Mouse (Mus musculus) frontal cortex, adult (tissue): ENCODE results near the gene Mb21d2.

Experiments
- ATAC-seq: cut with Nextera tagmentation; 2 replicates; pipeline ENCODE4 v1.9.2; 2017; ENCODE audit warnings: mild to moderate bottlenecking, moderate library complexity, mixed read lengths; ENCODE audit not compliant: low TSS enrichment

The Mb21d2 gene

DNA sequence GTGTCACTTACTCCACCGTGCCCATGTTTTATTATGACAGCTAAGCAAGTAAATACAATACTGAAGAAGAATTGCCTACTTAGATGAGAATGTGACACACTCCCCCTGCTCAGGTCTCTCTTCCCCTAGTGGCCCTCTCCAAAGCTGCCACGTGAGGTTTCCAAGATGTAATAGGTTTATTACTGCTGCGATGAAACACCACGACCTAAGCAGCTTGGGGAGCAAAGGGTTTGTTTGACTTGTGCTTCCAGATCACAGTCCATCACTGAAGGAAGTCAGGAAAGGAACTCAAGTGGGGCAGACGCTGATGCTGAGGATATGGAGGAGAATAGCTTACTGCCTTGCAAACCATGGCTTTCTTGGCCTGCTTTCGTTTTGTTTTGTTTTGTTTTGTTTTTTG lies 65.9 kb downstream of the Mb21d2 start:
- no peak for ATAC-seq

DNA sequence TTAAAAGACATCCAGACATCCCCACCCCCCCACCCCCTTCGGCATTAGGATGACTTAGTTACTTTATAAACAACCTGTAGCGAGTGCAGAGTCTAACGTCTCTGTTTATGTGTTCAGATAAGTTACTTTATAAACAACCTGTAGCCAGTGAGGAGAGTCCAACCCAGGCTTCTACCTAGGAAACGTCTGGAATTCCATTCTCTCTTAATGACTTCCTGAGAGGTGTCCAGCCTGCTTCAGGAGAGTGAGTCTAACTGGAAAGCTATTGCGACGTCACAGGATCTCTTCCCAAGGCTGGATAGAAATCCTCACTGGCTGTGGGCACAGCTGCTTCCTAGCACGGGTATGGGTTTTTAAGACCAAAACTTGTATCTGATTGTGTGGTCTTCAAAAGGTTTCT lies 67.4 kb downstream of the Mb21d2 start:
- no peak for ATAC-seq

- no peak for ATAC-seq
These were observed 69.8 kb downstream of the Mb21d2 start for GRCm38 (mm10) chr16:28859678-28860077.

DNA sequence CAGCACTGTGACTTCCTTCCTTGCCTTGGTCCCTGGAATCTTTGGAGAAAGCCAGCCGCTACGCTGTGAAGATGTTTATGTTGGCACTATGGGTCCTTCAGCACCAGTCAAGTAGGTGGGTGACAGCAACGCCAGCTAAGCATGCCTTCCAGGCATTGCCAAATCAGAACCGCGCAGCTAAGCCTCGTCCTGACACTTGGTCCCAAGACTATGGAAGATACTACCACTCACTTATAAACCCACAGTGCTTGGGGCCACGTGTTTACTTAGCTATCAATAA lies 70.5 kb downstream of the Mb21d2 start:
- peak; percentile 73; the same call in 1 of the 2 replicates for ATAC-seq

DNA sequence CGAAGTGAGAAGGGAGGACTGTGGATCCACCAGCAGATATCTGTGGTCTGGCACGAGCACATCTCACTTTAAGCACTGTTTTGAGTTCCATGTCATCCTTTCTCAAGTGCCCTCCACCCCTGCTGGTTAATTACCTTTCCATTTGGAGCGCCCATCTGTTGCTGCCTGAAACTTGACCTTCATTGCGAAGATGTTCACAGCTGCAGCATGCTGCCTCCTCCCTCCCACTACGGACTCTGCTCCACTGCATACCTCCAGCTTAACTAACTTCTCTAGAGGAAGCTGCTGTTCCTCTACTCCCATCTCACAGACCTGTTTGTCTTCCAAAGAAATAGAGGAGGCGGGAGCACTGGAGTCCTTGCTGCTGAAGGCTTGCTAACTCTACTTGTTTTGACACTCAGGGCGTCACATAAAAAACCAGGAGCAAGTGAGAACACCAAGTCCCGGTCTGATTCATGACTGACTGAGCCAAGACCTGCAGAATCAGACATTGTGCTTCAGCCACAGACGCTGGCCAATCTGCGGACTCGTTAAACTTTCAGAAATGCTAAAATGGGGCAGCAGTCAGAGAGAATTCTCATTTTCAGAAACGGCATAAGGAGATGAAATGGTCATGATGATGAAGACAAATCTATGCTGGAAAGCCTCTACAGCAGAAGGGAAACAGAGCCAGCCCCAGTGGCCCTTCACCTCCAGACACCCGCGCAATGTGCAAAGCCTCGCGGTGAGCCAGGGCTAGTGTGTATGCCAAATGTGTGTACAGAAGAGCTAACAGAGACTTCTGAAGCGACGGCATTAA lies 71.1 kb downstream of the Mb21d2 start:
- peak; percentile 83 for ATAC-seq

DNA sequence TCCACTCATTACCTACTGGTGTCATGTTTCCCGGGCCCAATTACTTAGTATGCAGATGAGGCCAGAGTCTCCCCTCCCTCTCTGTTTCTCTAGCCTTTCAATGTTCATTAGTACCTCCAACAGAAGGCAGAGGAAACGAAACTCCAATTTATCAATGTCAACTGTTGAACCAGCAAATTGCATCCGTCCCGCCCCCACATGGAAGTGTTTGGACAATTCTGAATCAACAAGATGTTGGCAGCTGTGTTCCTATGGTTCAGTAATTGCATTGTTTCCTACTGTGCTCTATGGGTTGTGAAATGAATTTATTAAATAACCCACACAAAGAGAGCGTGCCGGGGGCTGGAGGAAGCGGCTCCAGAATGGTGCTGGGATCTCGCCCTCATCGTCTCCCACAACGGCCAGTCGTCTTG lies 78.1 kb downstream of the Mb21d2 start:
- no peak for ATAC-seq

DNA sequence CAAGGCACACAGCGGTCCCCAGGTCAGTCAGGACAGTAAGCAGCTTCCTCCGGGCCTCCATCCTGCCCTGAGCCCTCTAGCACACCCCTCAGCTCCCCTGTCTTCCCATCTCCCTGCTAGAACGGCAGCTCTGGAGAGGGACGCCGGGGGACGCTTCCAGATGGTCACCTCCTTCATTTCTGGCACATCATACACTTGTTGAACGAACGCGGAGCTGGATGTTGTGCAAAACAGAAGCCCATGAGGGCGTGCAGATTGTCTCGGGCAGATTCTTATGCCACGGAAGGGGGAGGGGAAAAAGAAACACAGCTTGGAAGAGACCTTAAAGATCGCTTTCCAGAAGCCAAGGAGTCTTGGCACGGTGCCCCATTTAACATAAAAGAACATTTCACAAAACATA lies 78.6 kb downstream of the Mb21d2 start:
- peak; percentile 57; the same call in 1 of the 2 replicates for ATAC-seq

DNA sequence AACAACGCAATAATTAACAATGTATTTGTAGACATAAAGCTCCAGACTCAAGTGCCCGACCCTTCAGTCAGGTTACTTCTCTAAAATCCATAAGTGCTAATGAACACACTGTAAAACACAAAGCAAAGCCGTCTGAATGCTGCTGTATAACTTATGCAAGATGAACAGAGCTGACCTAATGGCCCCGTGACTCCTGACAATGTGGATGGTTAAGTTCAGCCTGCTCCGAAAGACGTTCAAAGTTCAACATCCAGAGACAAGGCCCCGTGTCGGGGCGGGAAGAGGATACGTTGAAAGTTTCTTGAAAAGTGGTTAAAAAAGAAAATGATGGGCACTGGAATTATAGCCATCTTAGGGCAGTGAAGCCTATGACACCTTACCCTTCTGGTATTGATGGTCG lies 83.3 kb downstream of the Mb21d2 start:
- ATAC-seq: no peak

DNA sequence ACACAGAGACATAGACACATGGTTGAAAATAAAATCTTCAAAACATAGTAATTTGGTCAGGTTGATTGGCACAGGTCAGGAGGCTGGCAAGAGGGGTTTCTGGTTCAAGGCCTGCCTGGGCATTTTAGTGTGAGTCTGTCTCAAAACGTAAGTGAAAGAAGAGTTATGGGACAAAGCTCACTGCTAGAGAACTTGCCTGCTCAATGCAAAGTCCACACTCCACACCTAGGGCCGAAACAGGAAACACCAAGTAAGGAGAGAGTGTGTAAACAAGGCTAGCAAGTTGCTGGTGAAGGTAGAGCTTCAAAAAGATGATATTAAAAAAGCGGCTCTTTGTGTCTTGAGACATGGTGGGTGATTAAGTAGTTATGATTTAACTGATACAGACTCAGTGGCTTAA lies 84.1 kb downstream of the Mb21d2 start:
- ATAC-seq: no peak

GRCm38 (mm10) chr16:28841102-28841501 lies 88.4 kb downstream of the Mb21d2 start:
- no peak for ATAC-seq

GRCm38 (mm10) chr16:28840075-28840974 lies 89.1 kb downstream of the Mb21d2 start:
- peak; percentile 47 for ATAC-seq

- ATAC-seq: no peak
These were observed 89.9 kb downstream of the Mb21d2 start for GRCm38 (mm10) chr16:28839575-28839974.

GRCm38 (mm10) chr16:28838016-28838415 lies 91.5 kb downstream of the Mb21d2 start:
- peak; percentile 60 for ATAC-seq

DNA sequence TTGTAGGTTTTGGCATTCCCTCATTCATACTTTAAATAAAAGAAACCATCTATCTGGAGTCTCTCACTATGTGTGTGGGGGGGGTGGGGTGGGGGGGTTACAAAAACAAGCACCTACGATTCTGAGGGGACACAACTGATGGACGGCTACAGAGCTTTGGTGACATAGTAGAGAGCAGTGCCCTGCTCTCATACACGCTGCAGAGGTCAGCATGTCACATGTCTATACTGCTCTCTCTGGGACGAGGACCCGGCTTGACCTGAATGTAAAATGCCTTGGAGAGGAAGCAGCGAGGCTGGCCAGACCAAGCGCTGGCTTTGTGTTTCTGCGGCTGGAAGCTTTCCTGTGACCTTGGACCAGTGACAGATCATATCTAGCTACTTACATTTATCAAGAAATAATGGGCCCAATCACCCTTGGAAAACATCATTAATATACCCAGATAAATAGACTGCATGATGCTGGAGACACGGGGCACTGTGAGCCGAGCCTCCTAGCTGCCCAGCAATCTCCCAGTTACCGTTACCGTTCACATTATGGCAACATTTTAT lies 97.3 kb downstream of the Mb21d2 start:
- ATAC-seq: no peak

DNA sequence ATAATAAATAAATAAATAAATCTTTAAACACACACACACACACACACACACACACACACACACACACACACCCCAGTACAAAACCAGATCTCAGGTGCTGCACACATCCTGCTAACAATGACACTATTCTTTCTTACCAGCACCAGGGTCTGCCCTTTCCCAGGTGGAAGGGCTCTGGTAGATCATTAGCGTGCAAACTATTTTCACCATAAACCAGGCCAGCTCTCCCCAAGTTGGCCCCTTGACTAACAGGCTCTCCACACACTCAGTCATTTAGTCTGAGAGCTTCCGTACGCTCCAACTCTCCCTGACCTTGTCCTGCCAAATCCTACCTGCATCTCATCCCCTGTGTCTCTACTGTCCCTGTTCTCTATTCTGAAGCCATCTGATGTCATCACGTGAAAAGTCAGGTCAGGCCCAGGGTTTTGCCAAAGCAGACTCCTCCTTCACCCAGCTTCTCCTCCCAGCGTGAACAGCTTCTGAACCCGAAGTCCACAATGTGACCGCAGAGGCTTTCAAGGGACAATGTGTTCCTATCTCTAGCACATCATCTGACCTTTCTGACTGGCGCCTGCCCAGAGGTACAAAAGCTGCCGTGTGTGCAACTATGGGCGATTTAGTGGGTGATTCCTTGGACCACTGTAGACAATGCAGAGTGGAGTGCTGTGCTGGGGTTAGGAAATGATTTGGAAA lies 100.1 kb downstream of the Mb21d2 start:
- ATAC-seq: no peak

DNA sequence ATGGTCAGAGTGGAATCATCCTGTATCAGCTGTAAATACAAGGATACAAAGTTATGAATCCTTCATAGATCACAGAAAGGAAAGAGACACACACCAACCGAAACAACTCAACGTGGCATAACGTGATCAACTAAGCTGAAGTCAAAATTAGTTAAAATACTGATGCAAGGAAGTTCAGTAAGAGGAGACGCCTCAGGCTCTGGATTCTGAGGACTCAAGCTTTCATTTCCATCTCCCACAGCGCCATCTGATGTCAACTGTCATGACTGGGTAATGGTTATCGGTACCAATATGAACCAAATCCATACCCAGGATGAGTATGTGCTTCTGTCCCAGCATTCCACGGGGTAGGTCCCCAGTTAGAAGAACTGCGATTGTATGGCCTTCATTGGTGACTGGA lies 104.7 kb downstream of the Mb21d2 start:
- ATAC-seq: no peak

GRCm38 (mm10) chr16:28821774-28822173 lies 107.7 kb downstream of the Mb21d2 start:
- no peak for ATAC-seq

DNA sequence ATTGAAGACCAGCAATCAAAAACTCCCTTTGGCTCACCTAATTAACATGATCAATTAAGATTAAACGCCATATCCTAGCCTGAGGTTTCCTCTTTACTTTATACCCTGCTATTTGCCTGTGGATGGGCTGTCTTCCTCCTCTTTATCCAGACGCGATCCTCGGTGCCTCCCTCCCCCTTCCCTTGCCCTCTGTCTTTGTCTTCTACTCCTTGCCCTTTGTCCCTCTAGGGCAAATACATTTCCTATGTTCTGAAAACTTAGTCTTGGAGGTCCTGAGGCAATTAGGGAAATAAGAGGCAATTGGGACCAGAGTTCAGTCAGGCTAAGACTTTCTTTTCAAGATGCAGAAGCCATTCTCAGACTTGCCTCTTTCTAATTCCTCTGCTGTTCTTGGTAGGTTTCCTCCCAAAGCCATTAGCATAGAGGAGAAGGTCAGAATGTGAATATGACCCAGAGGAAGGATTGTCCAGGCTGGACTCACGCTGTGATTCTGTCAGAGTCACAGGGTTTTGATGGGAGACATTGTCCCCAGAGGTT lies 110.7 kb downstream of the Mb21d2 start:
- no peak for ATAC-seq

DNA sequence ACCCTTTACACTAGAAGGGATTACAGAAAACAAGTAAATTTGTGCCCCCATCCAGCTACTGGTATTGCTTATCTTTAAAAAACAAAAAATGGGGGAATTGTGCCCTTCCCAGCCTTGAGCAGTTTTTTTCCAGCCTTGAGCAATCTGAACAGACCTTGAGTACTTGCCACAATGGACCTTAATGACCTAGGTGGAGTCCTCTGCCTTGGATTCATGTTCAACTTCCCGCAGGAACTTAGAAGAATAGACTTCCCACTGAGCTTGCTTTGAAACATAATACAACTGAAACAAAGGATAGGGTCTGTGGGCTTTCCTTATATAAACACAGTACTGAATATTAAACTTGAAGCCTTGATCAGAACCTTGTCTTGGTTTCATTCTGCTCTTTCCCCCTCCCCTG lies 116.2 kb downstream of the Mb21d2 start:
- no peak for ATAC-seq

DNA sequence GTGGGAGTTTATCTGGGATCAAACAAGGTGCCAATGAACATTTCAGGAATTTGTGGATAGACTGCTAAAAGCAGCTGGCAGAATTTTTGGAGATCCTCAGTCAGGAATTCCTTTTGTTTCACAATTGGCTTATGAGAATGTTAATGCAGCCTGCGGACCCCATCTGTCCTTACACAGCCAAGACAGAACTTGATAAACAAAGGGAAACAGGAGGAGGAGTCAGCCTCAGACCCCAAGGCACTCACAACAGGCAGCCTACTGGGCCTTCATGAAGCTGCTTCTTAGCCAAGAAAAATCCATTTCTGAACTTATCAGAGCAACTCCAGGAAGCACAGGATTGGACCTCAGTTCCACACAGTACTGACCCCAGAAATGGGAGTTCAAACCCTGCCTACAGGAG lies 120.4 kb downstream of the Mb21d2 start:
- no peak for ATAC-seq

DNA sequence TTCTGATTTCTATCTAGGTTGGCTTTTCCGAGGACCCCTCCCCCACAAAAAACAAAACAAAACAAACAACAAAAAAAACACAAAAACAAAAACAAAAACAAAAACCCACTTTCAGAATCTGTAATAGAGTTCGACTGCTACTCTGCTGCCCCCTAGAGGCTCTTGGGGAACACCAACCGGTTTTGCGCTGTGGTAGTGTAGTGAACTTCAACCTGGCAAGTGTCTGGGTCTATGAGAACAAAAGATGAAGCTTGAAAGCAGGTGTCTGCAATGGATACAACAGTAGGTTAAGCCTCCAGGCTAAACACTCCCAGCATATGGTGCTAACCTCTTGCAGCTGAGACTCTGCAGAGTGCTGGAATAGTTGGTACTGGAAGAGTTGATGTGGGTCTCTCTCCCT lies 136.4 kb downstream of the Mb21d2 start:
- peak; percentile 78 for ATAC-seq
